Mouse (Mus musculus): ENCODE data around the gene Slc45a1. TPM values are rescaled to one million over a fixed set of nuclear protein-coding genes. Genes with fewer than 3 reads are reported as not detected.

The Slc45a1 gene
- polyA plus RNA-seq, 1 experiment from 2014 or later: 0.12 TPM

DNA sequence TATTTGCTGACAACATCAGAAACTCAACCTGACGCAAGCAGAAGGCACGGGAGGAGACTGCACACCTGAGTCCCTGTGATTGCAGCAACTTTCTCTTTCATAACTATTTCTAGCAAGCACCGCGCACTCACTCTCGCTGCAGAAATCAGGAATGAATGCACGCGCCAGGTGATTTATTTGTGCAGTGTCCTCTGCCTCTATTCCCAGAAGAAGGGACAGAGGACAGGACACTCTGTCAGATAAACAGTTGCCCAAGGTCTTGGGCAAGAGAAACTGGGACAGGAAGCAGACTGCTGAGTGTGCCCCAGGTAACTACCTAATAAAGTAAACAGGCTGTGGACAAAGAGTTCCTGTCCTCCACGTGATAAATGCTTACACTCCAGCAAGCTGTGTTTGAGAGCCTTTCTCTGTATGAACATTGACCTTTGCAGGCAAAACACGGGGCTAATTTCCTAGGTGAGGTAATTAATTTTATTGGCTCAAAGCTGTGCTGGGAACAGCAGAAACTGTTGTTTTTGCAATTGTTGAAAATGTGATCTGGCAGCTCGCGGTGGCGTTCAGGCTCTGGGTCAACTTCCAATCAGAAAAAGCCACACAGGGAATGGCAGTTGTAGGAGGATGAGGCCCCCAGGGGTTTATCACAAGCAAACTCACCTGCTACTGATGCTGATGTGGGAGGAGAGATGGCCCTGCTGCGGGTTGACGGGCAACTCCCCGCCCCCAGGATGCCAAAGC is 33.2 kb upstream of the Slc45a1 start:
- no peak for ATAC-seq (ENCODE audit: low FRiP score, low TSS enrichment)
- no peak overlapping the region for H3K4me3 ChIP-seq (ENCODE audit: low read length)
- WGBS: 32% methylated on average over 15 of the region's 15 CpGs

DNA sequence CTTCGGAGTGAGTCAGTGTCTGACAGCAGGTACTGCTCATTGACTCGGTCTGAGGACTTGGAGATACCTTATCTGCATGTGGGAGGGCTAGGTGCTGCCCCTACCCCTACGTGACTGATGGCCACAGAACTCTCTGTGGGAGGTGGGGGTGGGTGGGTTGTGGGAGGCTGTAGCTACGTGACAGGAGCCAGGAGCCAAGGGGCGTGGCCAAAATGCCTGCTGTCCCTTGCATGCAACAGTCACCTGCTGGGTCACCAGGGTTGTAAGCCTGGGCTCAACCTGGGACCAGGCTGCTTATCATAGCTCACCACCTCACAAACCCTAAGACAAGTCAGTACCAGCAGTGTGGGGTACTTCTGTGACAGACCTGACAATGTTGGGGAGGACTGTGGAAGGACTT is 28.4 kb upstream of the Slc45a1 start:
- H3K36me3 ChIP-seq (ENCODE audit: insufficient read depth, low read length): no peaks in the 10 kb centered on the region
- H3K4me2 ChIP-seq (replicated peaks; ENCODE audit: low read depth, low read length): no peak overlapping the region
- ATAC-seq (ENCODE audit: low FRiP score, low TSS enrichment): no peak
- H3K4me1 ChIP-seq (ENCODE audit: insufficient read depth, low read length): peaks cover 26% of the 10 kb centered on the region
- no peak overlapping the region for H3K27ac ChIP-seq (ENCODE audit: low read length)
- no peaks in the 10 kb centered on the region for H3K27me3 ChIP-seq (ENCODE audit: insufficient read depth, low read length)
- no peak overlapping the region for H3K4me3 ChIP-seq (ENCODE audit: low read length)
- H3K9ac ChIP-seq (replicated peaks; ENCODE audit: low read length): no peak overlapping the region
- peaks cover 6% of the 10 kb centered on the region for H3K9me3 ChIP-seq (ENCODE audit: low read length)
- 56% methylated on average over 5 of the region's 5 CpGs for WGBS

More for the DNA sequence above, 33.2 kb upstream of the Slc45a1 start:
- Histone ChIP-seq H3K4me1 (ENCODE audit: insufficient read depth, low read length) (peaks cover 12% of the 10 kb centered on the region), H3K9ac (replicated peaks; ENCODE audit: low read length) (0 out of 2 replicates have a peak overlapping the region, but pooled peaks have one; percentile 32), H3K27ac (ENCODE audit: low read length) (0 out of 2 replicates have a peak overlapping the region, but pooled peaks have one; percentile 27), H3K4me2 (replicated peaks; ENCODE audit: low read depth, low read length) (no peak overlapping the region), H3K36me3 (ENCODE audit: insufficient read depth, low read length) (no peaks in the 10 kb centered on the region), H3K27me3 (ENCODE audit: insufficient read depth, low read length) (no peaks in the 10 kb centered on the region), H3K9me3 (ENCODE audit: low read length) (peaks cover 6% of the 10 kb centered on the region)

DNA sequence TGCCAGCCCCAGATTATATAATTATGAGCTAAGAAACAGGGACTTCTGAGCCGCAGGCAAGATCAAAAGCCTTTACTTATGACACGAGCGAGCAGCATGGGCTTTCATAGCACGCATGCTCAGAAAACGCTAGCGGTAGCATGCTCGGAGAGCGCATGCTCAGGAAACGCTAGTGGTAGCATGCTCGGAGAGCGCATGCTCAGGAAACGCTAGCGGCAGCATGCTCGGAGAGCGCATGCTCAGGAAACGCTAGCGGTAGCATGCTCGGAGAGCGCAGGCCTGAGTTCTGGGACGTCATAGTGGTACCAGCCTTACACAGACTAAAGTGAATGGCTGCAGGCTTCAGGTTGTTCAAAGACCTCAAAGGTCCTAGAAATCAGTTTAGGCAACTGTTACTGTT is 26.8 kb upstream of the Slc45a1 start:
- Histone ChIP-seq H3K9me3 (ENCODE audit: low read length) (peaks cover 6% of the 10 kb centered on the region), H3K4me1 (ENCODE audit: insufficient read depth, low read length) (peaks cover 21% of the 10 kb centered on the region), H3K36me3 (ENCODE audit: insufficient read depth, low read length) (no peaks in the 10 kb centered on the region), H3K27ac (ENCODE audit: low read length) (no peak overlapping the region), H3K4me2 (replicated peaks; ENCODE audit: low read depth, low read length) (no peak overlapping the region), H3K4me3 (ENCODE audit: low read length) (no peak overlapping the region), H3K9ac (replicated peaks; ENCODE audit: low read length) (no peak overlapping the region), H3K27me3 (ENCODE audit: insufficient read depth, low read length) (no peaks in the 10 kb centered on the region)
- WGBS: 97% methylated on average over 20 of the region's 20 CpGs
- no peak for ATAC-seq (ENCODE audit: low FRiP score, low TSS enrichment)

DNA sequence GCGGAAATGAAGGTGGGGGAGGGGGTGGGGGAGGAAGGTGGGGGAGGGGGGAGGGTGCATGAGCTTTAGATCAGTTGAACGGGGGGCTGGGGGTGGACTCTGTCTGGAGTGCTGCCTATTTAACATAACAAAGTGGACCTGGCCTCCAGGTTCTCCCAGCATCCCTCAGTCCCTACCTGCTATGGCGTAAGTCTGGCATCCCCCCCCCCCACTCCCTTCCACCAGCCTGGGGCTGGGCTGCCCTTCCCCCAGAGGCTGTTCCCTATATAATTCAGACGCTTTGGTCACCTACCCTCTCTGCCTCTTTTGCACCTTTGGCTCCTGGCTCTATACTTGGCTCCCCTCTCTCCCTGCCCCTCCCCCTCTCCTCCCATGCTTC is 25.9 kb upstream of the Slc45a1 start:
- Histone ChIP-seq H3K4me1 (ENCODE audit: insufficient read depth, low read length) (peaks cover 21% of the 10 kb centered on the region), H3K27me3 (ENCODE audit: insufficient read depth, low read length) (no peaks in the 10 kb centered on the region), H3K9ac (replicated peaks; ENCODE audit: low read length) (no peak overlapping the region), H3K4me2 (replicated peaks; ENCODE audit: low read depth, low read length) (no peak overlapping the region), H3K4me3 (ENCODE audit: low read length) (no peak overlapping the region), H3K9me3 (ENCODE audit: low read length) (peaks cover 6% of the 10 kb centered on the region), H3K27ac (ENCODE audit: low read length) (no peak overlapping the region), H3K36me3 (ENCODE audit: insufficient read depth, low read length) (no peaks in the 10 kb centered on the region)
- no peak; the same call in 1 of the 2 replicates for ATAC-seq (ENCODE audit: low FRiP score, low TSS enrichment)
- WGBS: 23% methylated on average over 3 of the region's 4 CpGs

DNA sequence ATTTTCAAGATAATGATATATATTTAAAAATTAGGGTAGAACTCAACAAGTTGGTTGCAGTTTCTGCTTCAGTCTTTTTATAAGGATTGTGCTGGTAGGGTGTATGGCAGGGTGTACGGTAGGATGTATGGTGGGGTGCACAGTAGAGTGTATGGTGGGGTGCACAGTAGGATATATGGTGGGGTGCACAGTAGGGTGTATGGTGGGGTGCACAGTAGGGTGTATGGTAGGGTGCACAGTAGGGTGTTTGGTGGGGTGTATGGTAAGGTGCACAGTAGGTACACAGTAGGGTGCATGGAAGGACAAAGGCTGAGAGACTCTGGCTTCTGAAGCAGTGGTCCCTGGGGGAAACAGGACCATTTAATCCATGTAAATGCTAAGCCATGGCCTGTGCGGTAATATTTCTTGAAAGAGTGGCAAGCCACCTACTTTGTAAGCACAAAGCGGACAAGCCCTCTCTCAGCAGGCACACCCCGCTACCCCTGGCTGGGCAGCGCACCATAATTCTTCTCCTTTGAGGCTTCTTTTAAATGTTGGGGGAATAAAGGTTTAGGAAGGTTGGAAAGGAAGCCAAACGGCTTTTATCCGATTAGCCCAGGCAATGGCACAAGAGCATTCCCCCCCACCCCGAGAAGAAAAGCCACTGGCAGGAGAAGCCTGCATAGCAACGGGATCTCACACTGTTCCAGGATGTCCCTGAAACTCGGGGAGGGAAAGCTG is 25.3 kb upstream of the Slc45a1 start:
- peaks cover 21% of the 10 kb centered on the region for H3K4me1 ChIP-seq (ENCODE audit: insufficient read depth, low read length)
- no peak overlapping the region for H3K4me3 ChIP-seq (ENCODE audit: low read length)
- H3K27ac ChIP-seq (ENCODE audit: low read length): peak overlapping the region; percentile 48; the same call in 1 of the 2 replicates
- no peak overlapping the region for H3K9ac ChIP-seq (replicated peaks; ENCODE audit: low read length)
- ATAC-seq (ENCODE audit: low FRiP score, low TSS enrichment): peak; percentile 62; the same call in 1 of the 2 replicates
- H3K36me3 ChIP-seq (ENCODE audit: insufficient read depth, low read length): no peaks in the 10 kb centered on the region
- peaks cover 6% of the 10 kb centered on the region for H3K9me3 ChIP-seq (ENCODE audit: low read length)
- H3K27me3 ChIP-seq (ENCODE audit: insufficient read depth, low read length): no peaks in the 10 kb centered on the region
- H3K4me2 ChIP-seq (replicated peaks; ENCODE audit: low read depth, low read length): no peak overlapping the region
- WGBS: 25% methylated on average over 10 of the region's 10 CpGs

DNA sequence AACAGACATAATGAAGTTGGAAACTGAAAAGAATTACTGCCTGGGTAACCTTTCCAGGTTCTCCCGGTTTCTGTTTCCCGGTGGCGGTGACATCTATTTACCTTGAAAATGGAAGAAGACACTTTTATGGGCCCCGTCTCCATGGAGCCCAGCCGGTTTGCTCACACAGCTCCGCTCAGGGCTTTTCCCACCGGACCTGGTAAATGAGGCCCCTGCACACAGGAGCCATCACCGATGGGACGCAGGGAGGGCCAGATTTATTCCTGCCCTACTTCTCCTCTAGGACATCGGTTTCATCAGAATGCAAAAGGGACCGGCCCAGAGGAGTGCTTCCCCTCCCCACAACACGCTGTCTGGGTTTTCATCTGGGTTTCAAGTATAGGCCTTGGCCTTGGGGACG is 24.1 kb upstream of the Slc45a1 start:
- Histone ChIP-seq H3K9me3 (ENCODE audit: low read length) (peaks cover 6% of the 10 kb centered on the region), H3K4me3 (ENCODE audit: low read length) (no peak overlapping the region), H3K4me2 (replicated peaks; ENCODE audit: low read depth, low read length) (no peak overlapping the region), H3K27me3 (ENCODE audit: insufficient read depth, low read length) (no peaks in the 10 kb centered on the region), H3K4me1 (ENCODE audit: insufficient read depth, low read length) (peaks cover 21% of the 10 kb centered on the region), H3K27ac (ENCODE audit: low read length) (peak overlapping the region; percentile 11), H3K9ac (replicated peaks; ENCODE audit: low read length) (no peak overlapping the region), H3K36me3 (ENCODE audit: insufficient read depth, low read length) (no peaks in the 10 kb centered on the region)
- WGBS: 32% methylated on average over 13 of the region's 13 CpGs
- ATAC-seq (ENCODE audit: low FRiP score, low TSS enrichment): 0 out of 2 replicates have a peak, but pooled peaks have one; percentile 57

DNA sequence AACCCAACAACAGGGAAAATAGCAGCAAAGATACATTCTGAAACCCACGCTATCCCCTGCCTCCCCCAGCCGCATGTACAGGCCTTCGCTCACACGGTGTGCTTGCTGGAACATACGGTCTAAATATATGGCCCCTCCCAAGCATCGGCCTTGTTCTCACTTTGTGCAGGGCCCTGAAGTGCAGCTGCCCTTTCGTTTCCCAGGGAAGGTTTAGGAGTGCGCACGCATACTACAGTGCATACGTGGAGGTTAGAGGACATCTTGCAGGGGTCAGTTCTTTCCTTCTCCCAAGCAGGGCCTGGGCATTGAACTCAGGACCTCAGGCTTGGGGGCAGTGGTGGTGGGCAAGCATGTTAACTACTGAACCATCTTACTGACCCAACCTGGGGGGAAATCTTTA is 23.3 kb upstream of the Slc45a1 start:
- Histone ChIP-seq H3K4me2 (replicated peaks; ENCODE audit: low read depth, low read length) (no peak overlapping the region), H3K36me3 (ENCODE audit: insufficient read depth, low read length) (no peaks in the 10 kb centered on the region), H3K9ac (replicated peaks; ENCODE audit: low read length) (no peak overlapping the region; the same call in 1 of the 2 replicates), H3K9me3 (ENCODE audit: low read length) (no peaks in the 10 kb centered on the region), H3K27me3 (ENCODE audit: insufficient read depth, low read length) (no peaks in the 10 kb centered on the region), H3K4me1 (ENCODE audit: insufficient read depth, low read length) (peaks cover 21% of the 10 kb centered on the region), H3K4me3 (ENCODE audit: low read length) (no peak overlapping the region), H3K27ac (ENCODE audit: low read length) (peak overlapping the region; percentile 54)
- no peak for ATAC-seq (ENCODE audit: low FRiP score, low TSS enrichment)
- WGBS: 77% methylated on average over 10 of the region's 10 CpGs

DNA sequence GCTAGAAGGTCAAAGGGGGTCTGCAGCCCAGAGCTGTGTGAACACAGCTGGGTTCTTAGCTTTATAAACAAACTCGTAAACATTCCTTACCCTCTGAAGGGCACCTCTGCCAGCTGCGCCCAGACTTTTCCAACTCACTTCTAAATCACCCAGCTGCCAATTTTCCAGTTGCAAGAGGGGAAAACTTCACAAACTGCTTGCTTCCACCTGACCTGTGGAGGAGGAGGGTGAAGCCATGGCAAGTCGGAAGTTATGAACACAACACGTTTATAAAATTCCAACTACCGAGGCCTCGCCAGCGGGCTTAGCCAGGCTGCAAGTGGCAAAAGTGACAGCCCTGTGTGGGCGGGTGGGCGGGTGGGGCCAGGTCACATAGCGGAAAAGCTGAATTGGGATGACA is 13.8 kb upstream of the Slc45a1 start:
- Histone ChIP-seq H3K36me3 (ENCODE audit: insufficient read depth, low read length) (no peaks in the 10 kb centered on the region), H3K9me3 (ENCODE audit: low read length) (no peaks in the 10 kb centered on the region), H3K27me3 (ENCODE audit: insufficient read depth, low read length) (no peaks in the 10 kb centered on the region), H3K27ac (ENCODE audit: low read length) (no peak overlapping the region), H3K9ac (replicated peaks; ENCODE audit: low read length) (no peak overlapping the region), H3K4me3 (ENCODE audit: low read length) (no peak overlapping the region), H3K4me2 (replicated peaks; ENCODE audit: low read depth, low read length) (no peak overlapping the region), H3K4me1 (ENCODE audit: insufficient read depth, low read length) (peaks cover 15% of the 10 kb centered on the region)
- 54% methylated on average over 10 of the region's 10 CpGs for WGBS
- ATAC-seq (ENCODE audit: low FRiP score, low TSS enrichment): no peak

DNA sequence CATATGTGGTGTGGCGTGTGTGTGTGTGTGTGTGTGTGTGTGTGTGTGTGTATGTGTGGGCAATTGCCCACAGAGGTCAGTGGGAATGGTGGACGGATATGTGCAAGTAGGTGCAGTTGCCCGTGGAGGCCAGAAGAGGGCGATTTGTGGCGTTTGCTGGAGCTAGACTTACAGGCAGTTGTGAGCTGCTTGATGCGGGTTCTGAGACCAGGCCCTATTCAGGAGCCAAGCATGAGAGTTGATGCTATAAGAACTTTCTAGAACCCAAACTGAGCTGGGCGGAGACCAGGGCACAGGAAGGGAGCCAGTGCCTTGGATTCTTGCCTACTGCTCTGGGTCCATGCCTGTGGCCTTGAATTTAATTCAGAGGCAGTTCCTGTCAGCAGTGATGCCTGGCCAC is 12.8 kb upstream of the Slc45a1 start:
- 78% methylated on average over 7 of the region's 7 CpGs for whole genome bisulfite sequencing
- Histone ChIP-seq H3K4me1 (ENCODE audit: insufficient read depth, low read length) (peaks cover 15% of the 10 kb centered on the region), H3K4me3 (ENCODE audit: low read length) (no peak overlapping the region), H3K9ac (replicated peaks; ENCODE audit: low read length) (no peak overlapping the region), H3K36me3 (ENCODE audit: insufficient read depth, low read length) (no peaks in the 10 kb centered on the region), H3K27ac (ENCODE audit: low read length) (no peak overlapping the region), H3K9me3 (ENCODE audit: low read length) (no peaks in the 10 kb centered on the region), H3K27me3 (ENCODE audit: insufficient read depth, low read length) (no peaks in the 10 kb centered on the region), H3K4me2 (replicated peaks; ENCODE audit: low read depth, low read length) (no peak overlapping the region)
- no peak for ATAC-seq (ENCODE audit: low FRiP score, low TSS enrichment)

DNA sequence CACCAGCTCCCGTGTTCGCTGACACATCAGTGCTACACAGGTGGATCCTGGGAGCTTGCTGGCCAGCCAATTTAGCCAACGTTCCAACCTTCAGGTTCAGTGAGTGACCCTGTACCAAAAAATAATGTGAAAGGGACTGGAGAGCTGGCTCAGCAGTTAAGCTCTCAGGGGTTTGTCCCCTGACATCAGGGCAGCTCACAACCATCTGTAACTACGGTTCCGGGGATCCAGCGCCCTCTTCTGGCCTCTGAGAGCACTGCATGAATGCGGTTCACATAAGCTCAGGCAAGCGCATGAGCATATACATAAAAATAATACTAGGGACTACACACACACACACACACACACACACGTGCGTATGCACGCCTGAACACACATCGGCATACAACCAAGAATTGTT is 11.2 kb upstream of the Slc45a1 start:
- no peak for ATAC-seq (ENCODE audit: low FRiP score, low TSS enrichment)
- no peak overlapping the region for H3K9ac ChIP-seq (replicated peaks; ENCODE audit: low read length)
- peaks cover 15% of the 10 kb centered on the region for H3K4me1 ChIP-seq (ENCODE audit: insufficient read depth, low read length)
- WGBS: 61% methylated on average over 12 of the region's 12 CpGs
- no peak overlapping the region for H3K27ac ChIP-seq (ENCODE audit: low read length)
- no peak overlapping the region for H3K4me2 ChIP-seq (replicated peaks; ENCODE audit: low read depth, low read length)
- H3K36me3 ChIP-seq (ENCODE audit: insufficient read depth, low read length): no peaks in the 10 kb centered on the region
- H3K4me3 ChIP-seq (ENCODE audit: low read length): no peak overlapping the region
- H3K9me3 ChIP-seq (ENCODE audit: low read length): no peaks in the 10 kb centered on the region
- H3K27me3 ChIP-seq (ENCODE audit: insufficient read depth, low read length): no peaks in the 10 kb centered on the region

Measured in kidney, embryonic 16.5 days (tissue).